Mouse (Mus musculus): Measurements from ENCODE around the gene Lmln. TPM values are rescaled to one million over a fixed set of nuclear protein-coding genes. Genes with fewer than 3 reads are reported as not detected.
A peak's percentile ranks its signal among the peaks of the same experiment; 100 is the strongest.
"Not testable (repeated sequence)": the region's sequence is repeated elsewhere in the genome, so short reads cannot be mapped to it uniquely, and the experiment has no call there.

Gene Lmln
- polyA plus RNA-seq, 1 experiment from 2014 or later = 2.5 TPM

GRCm38 (mm10) chr16:33154992-33155391, 92.7 kb downstream of the Lmln start:
- peak; percentile 31 for DNase-seq (ENCODE audit: low spot score)
- H3K9me3 ChIP-seq (ENCODE audit: control insufficient read depth, low read length) = no peaks in the 10 kb centered on the region
- 59% methylated on average over 4 of the region's 4 CpGs for WGBS
- H3K9ac ChIP-seq (ENCODE audit: low read length) = no peak overlapping the region
- no peaks in the 10 kb centered on the region for H3K27me3 ChIP-seq (ENCODE audit: control insufficient read depth, insufficient read depth, low read length)
- no peaks in the 10 kb centered on the region for H3K36me3 ChIP-seq (ENCODE audit: control insufficient read depth, insufficient read depth, low read length)
- H3K4me3 ChIP-seq (ENCODE audit: low read depth, low read length) = no peak overlapping the region
- H3K4me2 ChIP-seq (ENCODE audit: low read depth) = no peak overlapping the region
- no peak overlapping the region for H3K27ac ChIP-seq (ENCODE audit: low read depth, low read length)
- ATAC-seq (ENCODE audit: insufficient read depth, low FRiP score, low TSS enrichment) = no peak
- no peaks in the 10 kb centered on the region for H3K4me1 ChIP-seq (ENCODE audit: control insufficient read depth, insufficient read depth, low read length)

DNA sequence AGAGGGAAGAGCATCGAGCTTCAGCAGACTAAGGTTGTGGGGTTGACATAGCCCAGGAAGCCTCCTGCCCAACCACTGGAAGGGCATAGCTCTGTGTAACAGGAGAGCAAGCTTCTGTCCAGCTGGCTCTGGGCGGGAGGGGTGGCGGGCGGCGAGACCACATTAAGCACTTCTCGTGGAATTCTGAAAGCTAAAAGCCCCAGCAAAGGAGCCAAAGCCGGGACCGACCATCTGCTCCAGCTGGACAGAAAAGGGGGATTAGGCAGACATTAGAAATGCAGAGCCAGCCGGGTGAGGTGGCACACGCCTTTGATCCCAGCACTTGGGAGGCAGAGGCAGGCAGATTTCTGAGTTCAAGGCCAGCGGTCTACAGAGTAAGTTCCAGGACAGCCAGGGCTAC, 95.7 kb downstream of the Lmln start:
- ATAC-seq (ENCODE audit: insufficient read depth, low FRiP score, low TSS enrichment) = no peak
- Histone ChIP-seq H3K4me3 (ENCODE audit: low read depth, low read length) (no peak overlapping the region), H3K9ac (ENCODE audit: low read length) (no peak overlapping the region), H3K36me3 (ENCODE audit: control insufficient read depth, insufficient read depth, low read length) (no peaks in the 10 kb centered on the region), H3K27me3 (ENCODE audit: control insufficient read depth, insufficient read depth, low read length) (no peaks in the 10 kb centered on the region), H3K9me3 (ENCODE audit: control insufficient read depth, low read length) (no peaks in the 10 kb centered on the region), H3K4me1 (ENCODE audit: control insufficient read depth, insufficient read depth, low read length) (no peaks in the 10 kb centered on the region), H3K27ac (ENCODE audit: low read depth, low read length) (no peak overlapping the region), H3K4me2 (ENCODE audit: low read depth) (no peak overlapping the region)
- DNase-seq (ENCODE audit: low spot score) = no peak
- WGBS = 88% methylated on average over 11 of the region's 11 CpGs

GRCm38 (mm10) chr16:33158590-33159071, 96.3 kb downstream of the Lmln start:
- H3K27me3 ChIP-seq (ENCODE audit: control insufficient read depth, insufficient read depth, low read length) = no peaks in the 10 kb centered on the region
- 89% methylated on average over 14 of the region's 14 CpGs for WGBS
- no peak overlapping the region for H3K4me2 ChIP-seq (ENCODE audit: low read depth)
- no peak overlapping the region for H3K4me3 ChIP-seq (ENCODE audit: low read depth, low read length)
- no peak overlapping the region for H3K27ac ChIP-seq (ENCODE audit: low read depth, low read length)
- no peaks in the 10 kb centered on the region for H3K36me3 ChIP-seq (ENCODE audit: control insufficient read depth, insufficient read depth, low read length)
- H3K9me3 ChIP-seq (ENCODE audit: control insufficient read depth, low read length) = no peaks in the 10 kb centered on the region
- no peaks in the 10 kb centered on the region for H3K4me1 ChIP-seq (ENCODE audit: control insufficient read depth, insufficient read depth, low read length)
- H3K9ac ChIP-seq (ENCODE audit: low read length) = no peak overlapping the region
- DNase-seq (ENCODE audit: low spot score) (no peak), ATAC-seq (ENCODE audit: insufficient read depth, low FRiP score, low TSS enrichment) (no peak)

DNA sequence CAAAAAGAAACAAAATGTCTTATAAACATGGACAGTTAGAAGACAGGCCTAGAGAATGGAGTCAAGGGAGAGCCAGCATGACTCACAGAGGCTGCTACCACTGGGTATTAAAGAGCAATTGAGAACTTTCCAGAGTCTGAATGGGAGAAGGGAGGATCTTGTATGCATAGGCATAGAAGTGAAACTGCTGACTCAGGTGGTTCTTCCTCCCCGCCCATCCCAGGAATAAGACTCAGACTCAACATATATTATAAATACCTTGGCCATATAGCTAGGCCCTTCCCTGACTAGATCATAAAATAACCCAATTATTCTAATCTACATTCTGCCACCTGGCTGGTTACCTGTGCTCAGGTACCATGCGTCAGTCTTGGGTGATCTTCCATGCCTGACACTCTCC, 97.0 kb downstream of the Lmln start:
- ATAC-seq (ENCODE audit: insufficient read depth, low FRiP score, low TSS enrichment) (no peak), DNase-seq (ENCODE audit: low spot score) (no peak)
- H3K9me3 ChIP-seq (ENCODE audit: control insufficient read depth, low read length) = no peaks in the 10 kb centered on the region
- H3K9ac ChIP-seq (ENCODE audit: low read length) = no peak overlapping the region
- WGBS = 85% methylated on average over 2 of the region's 2 CpGs
- no peaks in the 10 kb centered on the region for H3K4me1 ChIP-seq (ENCODE audit: control insufficient read depth, insufficient read depth, low read length)
- no peaks in the 10 kb centered on the region for H3K36me3 ChIP-seq (ENCODE audit: control insufficient read depth, insufficient read depth, low read length)
- no peaks in the 10 kb centered on the region for H3K27me3 ChIP-seq (ENCODE audit: control insufficient read depth, insufficient read depth, low read length)
- no peak overlapping the region for H3K4me3 ChIP-seq (ENCODE audit: low read depth, low read length)
- H3K4me2 ChIP-seq (ENCODE audit: low read depth) = no peak overlapping the region
- H3K27ac ChIP-seq (ENCODE audit: low read depth, low read length) = no peak overlapping the region

- Histone ChIP-seq H3K4me2 (ENCODE audit: low read depth) (no peak overlapping the region), H3K9ac (ENCODE audit: low read length) (no peak overlapping the region), H3K9me3 (ENCODE audit: control insufficient read depth, low read length) (no peaks in the 10 kb centered on the region), H3K27me3 (ENCODE audit: control insufficient read depth, insufficient read depth, low read length) (no peaks in the 10 kb centered on the region), H3K27ac (ENCODE audit: low read depth, low read length) (no peak overlapping the region), H3K36me3 (ENCODE audit: control insufficient read depth, insufficient read depth, low read length) (no peaks in the 10 kb centered on the region), H3K4me1 (ENCODE audit: control insufficient read depth, insufficient read depth, low read length) (no peaks in the 10 kb centered on the region), H3K4me3 (ENCODE audit: low read depth, low read length) (no peak overlapping the region)
- ATAC-seq (ENCODE audit: insufficient read depth, low FRiP score, low TSS enrichment) (no peak), DNase-seq (ENCODE audit: low spot score) (no peak)
- 82% methylated on average over 13 of the region's 13 CpGs for WGBS
Measured at GRCm38 (mm10) chr16:33163330-33164090, 101.2 kb downstream of the Lmln start.

DNA sequence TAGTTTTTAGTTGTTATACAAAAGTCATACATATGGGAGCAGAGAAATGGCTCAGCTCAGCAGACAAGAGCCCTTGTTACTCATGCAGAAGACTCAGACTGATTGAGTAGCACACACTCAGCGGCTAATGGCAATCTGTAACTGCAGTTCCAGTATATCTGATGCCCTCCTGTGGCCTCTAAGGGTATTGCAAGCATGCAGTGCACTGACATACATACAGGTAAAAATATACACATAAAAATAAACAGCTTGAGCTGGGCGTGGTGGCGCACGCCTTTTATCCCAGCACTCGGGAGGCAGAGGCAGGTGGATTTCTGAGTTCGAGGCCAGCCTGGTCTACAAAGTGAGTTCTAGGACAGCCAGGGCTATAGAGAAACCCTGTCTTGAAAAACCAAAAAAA, 104.0 kb downstream of the Lmln start:
- not testable (repeated sequence) for H3K9me3 ChIP-seq (ENCODE audit: control insufficient read depth, low read length); H3K4me2 ChIP-seq (ENCODE audit: low read depth); H3K27me3 ChIP-seq (ENCODE audit: control insufficient read depth, insufficient read depth, low read length); H3K4me1 ChIP-seq (ENCODE audit: control insufficient read depth, insufficient read depth, low read length); ATAC-seq (ENCODE audit: insufficient read depth, low FRiP score, low TSS enrichment); H3K4me3 ChIP-seq (ENCODE audit: low read depth, low read length); H3K27ac ChIP-seq (ENCODE audit: low read depth, low read length); H3K36me3 ChIP-seq (ENCODE audit: control insufficient read depth, insufficient read depth, low read length); H3K9ac ChIP-seq (ENCODE audit: low read length)
- DNase-seq (ENCODE audit: low spot score) = peak; percentile 43
- 63% methylated on average over 6 of the region's 6 CpGs for WGBS

DNA sequence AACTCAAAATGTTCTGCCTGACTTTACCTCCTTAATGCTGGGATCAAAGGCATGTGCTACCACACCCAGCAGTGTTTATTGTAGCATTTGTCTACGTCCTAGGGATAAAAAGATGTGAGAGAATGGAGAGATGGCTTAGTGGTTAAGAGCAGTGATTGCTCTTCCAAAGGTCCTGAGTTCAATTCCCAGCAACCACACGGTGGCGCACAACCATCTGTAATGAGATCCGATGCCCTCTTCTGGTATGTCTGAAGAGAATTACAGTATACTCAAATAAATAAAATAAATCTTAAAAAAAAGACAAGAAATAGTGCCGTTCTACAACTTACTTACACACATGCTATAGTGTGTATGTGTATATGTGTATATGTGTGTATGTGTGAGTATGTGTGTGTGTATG, 105.2 kb downstream of the Lmln start:
- ATAC-seq (ENCODE audit: insufficient read depth, low FRiP score, low TSS enrichment) (no peak), DNase-seq (ENCODE audit: low spot score) (no peak)
- WGBS = 41% methylated on average over 5 of the region's 5 CpGs
- Histone ChIP-seq H3K27ac (ENCODE audit: low read depth, low read length) (no peak overlapping the region), H3K27me3 (ENCODE audit: control insufficient read depth, insufficient read depth, low read length) (no peaks in the 10 kb centered on the region), H3K4me2 (ENCODE audit: low read depth) (no peak overlapping the region), H3K4me1 (ENCODE audit: control insufficient read depth, insufficient read depth, low read length) (no peaks in the 10 kb centered on the region), H3K9me3 (ENCODE audit: control insufficient read depth, low read length) (no peaks in the 10 kb centered on the region), H3K36me3 (ENCODE audit: control insufficient read depth, insufficient read depth, low read length) (no peaks in the 10 kb centered on the region), H3K9ac (ENCODE audit: low read length) (no peak overlapping the region), H3K4me3 (ENCODE audit: low read depth, low read length) (no peak overlapping the region)

- ATAC-seq (ENCODE audit: insufficient read depth, low FRiP score, low TSS enrichment) (no peak), DNase-seq (ENCODE audit: low spot score) (no peak)
- Histone ChIP-seq H3K27ac (ENCODE audit: low read depth, low read length) (no peak overlapping the region), H3K4me2 (ENCODE audit: low read depth) (no peak overlapping the region), H3K9me3 (ENCODE audit: control insufficient read depth, low read length) (no peaks in the 10 kb centered on the region), H3K36me3 (ENCODE audit: control insufficient read depth, insufficient read depth, low read length) (no peaks in the 10 kb centered on the region), H3K4me3 (ENCODE audit: low read depth, low read length) (no peak overlapping the region), H3K27me3 (ENCODE audit: control insufficient read depth, insufficient read depth, low read length) (no peaks in the 10 kb centered on the region), H3K4me1 (ENCODE audit: control insufficient read depth, insufficient read depth, low read length) (no peaks in the 10 kb centered on the region), H3K9ac (ENCODE audit: low read length) (no peak overlapping the region)
- 79% methylated on average over 8 of the region's 8 CpGs for WGBS
Measured at GRCm38 (mm10) chr16:33169471-33170034, 107.2 kb downstream of the Lmln start.

All from neural tube, embryonic 11.5 days (tissue).